Mouse (Mus musculus): ENCODE measurements around the gene C1qtnf7. TPM values are rescaled to one million over a fixed set of nuclear protein-coding genes. Genes with fewer than 3 reads are reported as not detected.

C1qtnf7 gene
- total RNA-seq (2022): 1 to 10 TPM in 2 of 4 experiments, under 1 TPM in 2; 0.73 to 1.7 (median 1.1) TPM

DNA sequence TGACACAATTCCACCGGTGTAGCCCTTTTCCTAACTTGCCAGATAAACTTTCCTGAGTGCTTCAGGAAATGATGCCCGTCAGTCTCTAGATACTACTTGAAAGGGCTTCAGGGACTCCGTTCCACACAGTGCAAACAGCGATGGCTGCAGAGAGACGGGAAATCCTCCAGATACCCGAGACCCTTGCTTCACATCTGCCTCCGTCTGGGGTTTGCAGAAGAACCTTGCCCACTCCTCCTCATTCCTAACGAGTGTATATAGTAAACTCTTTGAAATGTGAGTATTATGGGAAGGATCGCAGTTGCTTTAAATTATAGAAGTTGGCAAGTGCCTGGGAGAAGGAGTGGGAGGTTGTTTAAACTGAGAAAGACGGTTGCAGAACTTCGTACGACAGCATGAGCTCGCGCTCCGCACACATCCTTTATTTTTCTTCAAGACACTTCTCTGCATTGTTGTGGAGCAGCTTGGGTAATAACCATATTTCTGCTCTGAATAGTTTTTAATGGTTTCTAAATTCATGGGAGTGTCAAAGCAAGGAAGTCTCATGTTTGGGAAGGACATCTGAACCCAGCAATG is at the start of gene C1qtnf7:
C1qtnf7 (plus strand) TSS at position 138 of the 576 bp plus-strand sequence.
- DNase-seq (ENCODE audit: low spot score in 2 of 2): peak in 1 of 2 experiments; percentile 10

DNA sequence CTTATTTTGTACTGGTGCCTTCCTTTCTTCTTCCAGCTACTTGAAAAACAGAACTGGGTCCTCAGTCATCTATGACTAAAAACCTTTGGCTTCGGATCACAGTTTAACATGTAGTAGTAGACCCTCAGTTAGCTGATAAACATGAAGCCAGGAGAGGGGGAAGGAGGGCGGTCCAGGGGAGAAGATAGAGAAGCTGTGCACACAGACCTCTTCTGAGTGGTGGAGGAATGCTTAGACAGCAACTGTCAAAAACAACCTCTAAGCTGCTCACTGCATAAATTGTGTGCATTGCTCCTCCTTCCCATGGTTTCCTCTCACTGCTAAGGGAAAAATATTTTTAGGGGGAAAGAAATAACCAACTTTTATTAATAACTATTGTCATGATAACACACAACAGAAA is 48.6 kb upstream of the C1qtnf7 start:
- DNase-seq (ENCODE audit: low spot score in 2 of 2): no peak

DNA sequence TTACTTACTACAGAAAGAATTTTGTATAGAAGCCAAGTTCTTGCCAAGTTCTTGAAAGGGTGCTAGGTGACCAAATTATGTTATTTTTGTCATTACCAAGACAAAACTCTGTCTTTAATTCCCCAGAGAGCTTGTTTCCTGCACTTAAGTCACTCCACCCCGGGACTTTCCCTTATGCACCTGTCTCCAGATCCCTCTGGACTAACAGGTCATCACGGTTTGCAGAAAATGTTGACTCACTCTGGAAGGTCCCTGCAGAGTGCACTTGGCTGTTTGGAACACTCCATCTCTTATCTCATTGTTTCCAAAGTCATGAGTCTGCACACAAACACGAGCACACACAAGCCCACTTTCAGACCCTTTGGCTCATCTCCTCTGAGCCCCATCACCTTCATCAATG is 48.1 kb upstream of the C1qtnf7 start:
- no peak for DNase-seq (ENCODE audit: low spot score in 2 of 2)

DNA sequence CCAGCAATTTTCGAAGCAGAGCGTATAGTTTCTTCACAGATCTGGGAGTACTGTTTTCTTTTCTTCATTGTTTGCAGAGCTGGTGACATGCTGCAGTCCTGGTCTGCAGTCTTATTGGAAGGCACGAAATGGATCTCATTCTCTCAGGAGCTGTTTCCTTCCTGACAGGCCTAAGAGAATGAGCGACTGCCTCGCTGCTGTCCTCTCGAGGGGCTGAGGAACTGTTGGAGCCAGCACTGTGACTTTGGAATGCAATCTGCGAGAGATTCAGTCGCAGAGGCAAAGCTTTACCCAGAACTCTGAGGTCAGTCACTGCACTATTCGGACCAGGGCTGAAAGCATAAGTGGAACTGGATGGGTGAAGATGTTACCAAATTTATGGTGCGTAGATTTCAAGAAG is 46.4 kb upstream of the C1qtnf7 start:
- DNase-seq (ENCODE audit: low spot score in 2 of 2): no peak

DNA sequence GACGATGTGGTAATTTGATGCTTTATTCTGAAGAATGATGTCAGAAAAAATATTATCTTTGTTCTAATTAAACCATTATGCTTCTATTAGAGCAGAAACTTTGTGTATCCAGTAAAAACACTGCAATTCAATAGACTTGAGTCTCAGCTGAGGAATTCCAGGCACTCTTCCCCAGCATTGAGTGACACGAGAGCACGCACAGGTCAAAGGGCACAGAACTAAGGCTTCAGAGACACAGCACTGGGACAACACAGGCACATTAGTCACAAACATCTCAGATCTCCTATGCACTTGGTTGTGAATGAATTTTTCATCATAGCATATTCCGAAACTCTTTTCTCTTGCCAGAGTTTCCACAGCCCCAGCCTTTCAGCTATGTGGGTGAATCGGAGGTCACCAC is 37.4 kb upstream of the C1qtnf7 start:
- DNase-seq (ENCODE audit: low spot score in 2 of 2): no peak

DNA sequence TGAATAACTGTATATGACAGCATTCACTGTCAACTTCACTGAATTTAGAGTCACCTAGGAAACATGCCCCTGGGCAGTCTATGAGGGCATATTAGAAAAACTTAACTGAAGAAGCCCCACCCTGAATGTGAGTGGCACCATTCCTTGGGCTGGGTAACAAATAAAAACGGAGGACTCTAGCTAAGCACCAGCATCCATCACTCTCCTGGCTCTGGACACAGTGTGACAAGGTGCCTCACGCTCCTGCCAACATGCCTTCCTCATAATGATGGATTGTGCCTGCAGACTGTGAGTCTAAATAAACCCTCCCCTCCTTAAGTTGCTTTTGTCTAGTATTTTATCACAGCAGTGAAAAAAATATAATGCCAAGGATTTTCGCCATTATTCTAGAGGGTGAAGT is 35.3 kb upstream of the C1qtnf7 start:
- no peak for DNase-seq (ENCODE audit: low spot score in 2 of 2)

DNA sequence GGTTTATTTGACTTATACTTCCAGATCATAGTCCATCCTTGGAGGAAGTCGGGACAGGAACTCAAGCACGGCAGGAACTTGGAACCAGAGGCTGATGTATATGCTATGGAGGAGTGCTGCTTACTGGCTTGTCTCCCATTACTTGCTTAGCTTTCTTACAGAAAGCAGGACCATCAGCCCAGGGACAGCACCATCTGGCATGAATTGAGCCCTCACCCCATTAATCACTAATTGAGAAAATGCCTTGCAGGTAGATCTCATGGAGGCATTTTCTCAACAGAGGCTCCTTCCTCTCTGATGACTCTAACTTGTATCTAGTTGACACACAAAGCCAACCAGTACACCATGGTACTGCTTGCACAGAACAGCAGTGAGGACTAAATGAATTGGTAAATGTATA is 34.6 kb upstream of the C1qtnf7 start:
- DNase-seq (ENCODE audit: low spot score in 2 of 2): no peak

DNA sequence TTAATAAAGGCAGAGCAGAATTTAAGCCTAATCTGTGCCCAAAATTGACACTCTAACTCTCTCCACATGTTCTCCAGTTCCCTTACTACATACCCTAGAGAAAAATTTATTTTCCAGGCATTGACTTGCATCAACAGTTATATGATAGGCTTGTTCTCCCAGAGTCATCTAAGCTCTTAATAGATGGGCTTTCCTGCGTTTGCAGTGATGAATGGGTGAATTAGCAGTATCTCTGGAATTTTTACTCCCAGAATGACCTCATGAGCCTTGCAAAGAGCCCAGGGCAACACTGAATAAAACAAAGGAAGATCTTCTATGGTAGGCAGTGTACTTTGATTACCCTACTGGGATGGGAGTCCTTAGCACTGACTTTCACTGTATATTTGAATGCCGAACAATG is 33.5 kb upstream of the C1qtnf7 start:
- DNase-seq (ENCODE audit: low spot score in 2 of 2): no peak

DNA sequence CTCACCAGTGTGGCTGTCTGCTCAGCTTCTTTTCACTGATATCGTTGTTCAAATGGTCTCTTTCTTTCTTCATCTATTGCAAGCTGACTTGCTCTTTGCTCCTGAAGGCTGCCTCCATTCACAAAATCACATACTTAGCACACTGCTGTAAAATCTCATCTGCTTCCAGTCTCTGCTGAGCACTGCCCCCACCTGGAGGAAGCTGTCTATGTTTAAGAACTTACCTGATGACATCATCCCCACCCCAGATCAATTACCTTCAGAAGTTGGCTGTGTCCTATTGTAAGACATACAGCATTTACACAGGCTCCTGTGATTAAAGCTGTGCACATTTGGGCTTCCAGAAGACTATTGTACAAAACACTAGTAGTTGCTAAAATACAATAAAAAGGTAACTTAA is 13.5 kb upstream of the C1qtnf7 start:
- DNase-seq (ENCODE audit: low spot score in 2 of 2): no peak

DNA sequence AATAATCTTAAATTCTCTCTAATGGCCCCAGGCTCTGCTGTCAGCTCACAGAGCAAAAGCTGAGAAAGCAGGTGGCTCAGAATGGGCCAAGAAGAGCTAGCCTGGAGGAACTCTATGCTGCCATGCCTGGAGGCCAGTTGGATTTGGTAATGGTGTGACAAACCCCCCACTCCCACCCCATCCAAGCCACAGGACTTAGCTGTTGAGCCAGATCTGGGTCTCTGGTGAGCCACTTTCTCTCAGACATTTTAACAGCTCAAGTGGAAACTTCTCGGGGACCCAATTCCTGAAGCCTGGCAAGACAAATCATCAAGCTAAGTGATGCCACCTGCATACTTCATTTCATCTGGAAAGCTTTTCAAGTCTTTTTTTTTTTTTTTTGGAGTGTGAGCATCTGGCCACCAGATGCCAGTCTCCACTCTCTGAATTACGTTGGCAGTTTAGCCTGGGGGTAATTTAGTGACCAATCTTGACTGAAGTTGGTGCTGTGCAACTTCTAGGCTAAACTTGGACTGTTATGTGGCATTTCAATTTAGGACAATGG is 11.0 kb upstream of the C1qtnf7 start:
- no peak for DNase-seq (ENCODE audit: low spot score in 2 of 2)

DNA sequence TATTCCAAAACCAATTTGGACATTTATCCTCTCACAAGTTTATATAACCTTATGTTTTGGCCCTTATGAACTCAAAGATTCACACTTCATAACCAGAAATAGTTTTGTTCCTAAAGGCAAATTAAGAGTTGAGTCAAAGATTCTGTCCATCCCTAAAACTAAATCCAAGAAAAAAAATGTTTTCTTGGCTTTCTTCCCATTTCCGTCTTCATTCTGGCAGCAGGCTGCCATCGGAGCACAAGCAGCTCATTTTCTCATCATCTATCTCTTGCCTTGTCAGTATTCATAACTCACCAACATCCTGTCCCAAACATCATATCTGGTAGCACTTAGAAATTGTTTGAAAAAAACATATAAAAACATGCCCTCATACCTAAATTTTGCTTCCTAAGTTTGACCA is 6.9 kb upstream of the C1qtnf7 start:
- no peak for DNase-seq (ENCODE audit: low spot score in 2 of 2)

DNA sequence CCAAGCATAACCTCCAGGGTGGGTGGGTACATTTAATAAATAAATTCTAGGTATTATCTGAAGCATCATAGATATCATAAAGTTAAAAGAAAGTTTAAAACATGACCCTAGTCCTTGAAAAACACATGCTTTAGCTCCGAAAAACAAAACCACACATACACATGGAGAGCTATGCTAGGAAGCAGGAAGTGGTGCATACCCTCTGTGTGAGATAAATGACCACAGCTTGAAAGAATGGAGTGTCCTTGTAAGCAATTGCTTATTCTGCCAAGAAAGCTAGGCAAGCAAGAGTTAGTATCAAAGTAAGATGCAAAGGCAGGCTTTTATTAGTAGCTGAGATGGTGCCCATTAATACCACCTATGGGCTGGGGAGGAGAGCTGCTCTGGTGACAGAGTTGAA is 6.4 kb upstream of the C1qtnf7 start:
- no peak for DNase-seq (ENCODE audit: low spot score in 2 of 2)

DNA sequence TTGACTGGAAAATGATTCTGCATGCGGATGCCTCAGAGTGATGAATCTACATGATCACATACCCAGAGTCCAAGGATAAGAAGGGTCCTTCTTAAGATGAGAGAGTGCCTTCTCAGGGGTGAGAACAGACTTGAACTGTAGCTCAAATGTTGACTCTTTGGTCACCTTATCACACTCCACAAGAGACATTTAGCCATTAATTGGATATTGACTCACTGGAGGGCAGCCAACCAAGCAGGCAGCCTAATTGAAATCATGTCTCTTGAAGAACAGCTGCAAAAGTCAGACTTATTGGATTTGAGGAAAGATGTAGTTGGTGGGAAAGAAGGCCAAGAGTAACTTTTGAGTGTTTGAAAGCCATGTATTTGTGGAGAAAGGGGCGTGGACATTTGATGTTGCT is 4.2 kb upstream of the C1qtnf7 start:
- no peak for DNase-seq (ENCODE audit: low spot score in 2 of 2)

DNA sequence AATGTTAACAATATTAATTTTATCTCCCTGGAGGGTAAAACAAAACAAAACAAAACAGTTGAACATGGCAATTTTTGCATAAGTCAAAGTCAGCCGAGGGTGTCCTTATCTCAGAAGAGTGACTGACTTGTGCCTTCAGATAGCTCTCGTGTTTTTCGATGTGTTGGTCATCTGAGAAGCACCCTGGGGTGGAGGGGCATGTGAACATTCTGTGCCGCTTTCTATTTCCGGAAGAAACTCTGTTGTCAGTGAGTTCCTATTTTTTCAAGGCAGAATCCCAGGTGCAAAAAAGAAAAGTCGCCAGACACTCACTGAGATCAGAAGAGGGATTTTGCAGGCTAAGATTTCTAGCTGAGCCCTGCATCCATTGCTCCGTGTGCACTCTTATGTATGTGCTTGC is 1.2 kb downstream of the C1qtnf7 start:
- no peak for DNase-seq (ENCODE audit: low spot score in 2 of 2)

DNA sequence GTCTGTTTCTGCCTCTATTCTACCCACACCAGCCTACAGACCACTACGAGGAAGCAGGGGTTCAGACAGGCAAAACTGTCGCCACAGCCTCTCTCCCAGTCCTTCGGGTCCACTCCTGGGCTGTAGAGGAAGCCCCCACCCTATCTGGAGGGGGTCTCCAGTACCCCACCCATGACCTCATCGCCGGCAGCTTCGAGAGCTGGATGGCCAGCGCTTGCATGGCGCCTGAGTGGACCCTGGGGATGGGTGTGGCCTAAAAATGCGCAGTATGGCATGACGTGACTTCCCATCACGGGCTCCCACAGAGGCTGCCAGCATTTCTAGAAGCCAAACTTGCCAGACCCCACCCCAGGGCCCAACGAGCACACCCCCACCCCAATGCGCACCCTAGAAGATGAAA is 2.0 kb downstream of the C1qtnf7 start:
- DNase-seq (ENCODE audit: low spot score in 2 of 2): no peak

DNA sequence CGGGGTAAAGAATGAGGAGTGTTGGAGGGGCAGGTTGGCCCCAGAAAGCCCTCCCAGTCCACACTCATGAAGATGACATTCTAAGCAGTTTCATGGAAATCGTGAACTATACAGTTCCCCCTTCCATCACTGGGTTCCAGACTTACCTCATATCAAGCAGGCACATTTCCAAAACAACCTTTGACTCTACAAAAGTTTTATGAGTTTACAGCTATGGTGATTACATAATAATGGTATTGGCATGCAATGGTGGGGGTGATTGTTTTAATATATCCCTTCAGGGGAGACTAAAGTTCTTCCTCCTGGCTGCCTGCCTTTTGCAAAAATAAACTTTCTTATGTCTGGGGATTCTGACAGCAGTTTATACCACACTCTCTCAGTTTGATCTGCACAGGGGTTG is 4.6 kb downstream of the C1qtnf7 start:
- DNase-seq (ENCODE audit: low spot score in 2 of 2): no peak

DNA sequence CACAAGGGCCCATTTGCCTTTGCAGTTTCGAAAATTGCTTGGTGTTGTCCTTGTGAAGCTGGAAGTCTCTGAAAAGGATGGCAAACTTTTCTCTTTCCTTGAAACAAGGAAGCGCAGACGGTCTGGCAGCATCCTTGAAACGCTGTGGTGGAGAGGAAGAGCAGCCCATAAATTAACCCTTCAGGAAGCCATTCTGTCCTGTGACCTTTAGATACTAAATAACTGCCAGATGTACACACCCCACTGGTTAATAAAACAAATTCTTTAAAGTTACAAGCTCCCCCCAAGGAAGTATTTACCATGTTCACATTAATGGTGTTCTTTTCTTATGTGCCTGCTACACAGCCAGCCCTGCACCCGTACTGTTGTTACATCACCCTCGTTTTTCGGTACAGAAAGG is 6.0 kb downstream of the C1qtnf7 start:
- DNase-seq (ENCODE audit: low spot score in 2 of 2): no peak

DNA sequence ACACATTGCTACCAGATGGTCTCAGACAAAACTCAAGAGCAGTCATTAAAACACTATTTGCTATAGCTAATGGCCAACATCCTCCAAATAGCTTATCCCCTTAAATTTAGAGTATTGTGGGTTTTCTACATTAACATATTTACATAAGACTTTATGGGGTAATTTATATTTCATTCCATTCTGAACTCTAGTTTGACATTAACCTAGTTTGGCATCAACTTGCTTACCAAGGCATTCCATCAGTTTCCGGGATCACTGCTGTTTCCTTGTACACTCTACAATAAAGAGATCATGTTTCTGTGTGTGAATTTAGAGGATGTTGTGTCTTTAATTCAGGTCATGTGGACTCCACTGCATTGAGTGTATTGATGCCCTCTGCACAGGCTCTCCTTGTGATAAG is 7.5 kb downstream of the C1qtnf7 start:
- no peak for DNase-seq (ENCODE audit: low spot score in 2 of 2)

DNA sequence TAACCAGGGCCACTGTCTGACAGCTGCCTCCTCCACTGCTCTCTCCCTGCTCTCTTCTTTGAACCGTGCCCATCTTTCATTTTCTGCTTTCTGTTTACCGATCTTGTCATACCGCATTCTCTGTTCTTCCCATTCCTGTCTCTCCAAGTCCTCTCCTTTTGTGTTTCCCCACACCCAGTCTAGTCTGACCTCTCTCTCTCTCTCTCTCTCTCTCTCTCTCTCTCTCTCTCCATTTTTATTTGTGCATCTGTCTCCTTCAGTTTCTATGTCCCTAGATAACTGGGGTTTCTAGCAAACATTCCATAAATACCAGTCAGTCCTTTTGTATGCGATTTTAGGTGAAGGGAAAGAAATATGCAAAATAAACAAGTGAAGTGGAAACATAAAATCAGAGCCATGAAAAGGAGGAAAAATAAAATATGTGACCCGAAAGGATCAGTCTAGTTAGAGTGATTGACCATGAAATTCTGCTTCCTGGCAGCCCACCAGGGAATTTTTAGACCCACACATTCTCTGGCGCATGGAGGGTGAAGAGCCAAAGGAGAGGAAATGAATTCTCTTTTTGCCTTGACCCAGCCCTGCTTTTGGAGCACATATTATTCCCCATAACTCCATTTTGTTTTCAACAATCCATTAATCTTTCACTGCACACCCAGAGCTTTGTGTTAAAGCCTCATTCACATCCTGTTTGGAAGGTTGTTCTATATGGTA is 11.7 kb downstream of the C1qtnf7 start:
- DNase-seq (ENCODE audit: low spot score in 2 of 2): no peak

DNA sequence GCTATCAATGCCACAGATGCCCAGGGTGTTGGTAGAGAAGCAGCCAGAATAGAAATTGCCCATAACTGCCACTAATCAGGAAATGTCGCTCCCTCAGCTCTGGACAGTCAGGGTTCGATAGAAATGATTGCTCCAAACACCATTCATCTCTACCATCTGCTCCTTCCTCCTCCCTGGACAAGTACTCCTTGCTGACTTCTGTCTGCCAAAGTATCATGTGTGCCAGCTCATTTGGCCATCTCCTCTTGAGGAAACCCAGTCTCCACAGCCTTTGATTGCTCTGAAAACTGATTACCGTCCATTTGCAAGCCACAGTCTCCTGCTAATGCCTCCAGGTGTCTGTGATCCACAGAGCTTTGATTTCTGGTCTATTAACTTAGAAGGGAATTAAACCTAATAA is 14.8 kb downstream of the C1qtnf7 start:
- no peak for DNase-seq (ENCODE audit: low spot score in 2 of 2)

DNA sequence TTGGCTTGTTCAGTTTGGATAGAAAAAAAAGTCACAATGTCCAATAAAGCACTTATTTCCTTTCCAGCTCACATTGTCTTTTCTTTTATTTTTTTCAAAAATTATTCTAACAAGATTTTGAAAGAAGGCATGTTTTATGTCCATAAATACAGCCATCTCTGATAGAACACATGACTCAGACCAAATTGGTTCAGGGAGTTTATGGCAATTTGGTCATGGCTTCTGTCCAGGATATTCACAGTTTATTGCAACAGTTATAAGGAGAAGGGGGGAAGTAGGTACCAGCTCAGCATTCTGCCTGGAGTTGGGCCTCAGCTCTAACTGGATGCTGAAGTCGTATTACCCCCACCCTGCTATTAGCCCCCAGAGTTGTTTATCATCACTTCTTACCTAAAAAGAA is 15.5 kb downstream of the C1qtnf7 start:
- no peak for DNase-seq (ENCODE audit: low spot score in 2 of 2)

DNA sequence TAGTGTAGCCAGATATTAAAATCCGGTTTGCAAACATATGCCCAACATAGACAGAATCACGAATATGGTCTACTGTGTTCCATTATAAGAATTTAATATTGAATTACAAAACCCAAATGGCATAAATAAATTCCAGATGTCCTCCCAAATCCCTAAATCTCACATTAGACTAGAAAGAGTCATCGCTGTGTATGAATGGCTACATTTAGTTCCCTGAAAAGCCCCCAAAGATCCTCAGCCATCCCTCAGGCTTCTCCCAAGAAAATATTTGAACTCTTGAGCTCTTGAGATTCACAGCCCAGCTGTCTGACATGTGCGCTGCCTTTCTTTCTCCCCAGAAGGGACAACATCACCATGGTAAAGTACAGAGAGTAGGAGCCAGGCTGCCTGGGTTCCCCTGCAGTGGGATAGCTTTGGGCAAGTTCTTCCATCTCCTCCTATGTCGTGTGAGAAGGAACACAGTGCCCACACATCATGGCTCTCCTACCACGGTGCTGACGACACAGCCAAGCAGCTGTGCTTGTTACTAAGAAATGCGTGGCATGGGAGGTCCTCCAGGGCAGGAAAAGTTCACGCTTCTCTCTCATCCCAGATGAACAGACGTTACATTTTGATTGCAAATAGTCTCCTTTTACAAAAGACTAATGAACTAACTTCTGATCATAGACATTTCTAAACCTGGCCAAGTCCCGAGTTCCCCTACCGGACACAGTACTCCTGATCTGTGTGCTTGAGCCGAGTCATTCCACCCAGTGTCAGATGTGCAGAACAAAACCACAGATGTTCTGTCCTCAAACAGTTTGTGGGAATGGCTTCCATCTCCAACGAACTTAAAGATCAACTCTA is 23.2 kb downstream of the C1qtnf7 start:
- no peak for DNase-seq (ENCODE audit: low spot score in 2 of 2)

Data from left cerebral cortex, adult 8-10 months (tissue).